Mouse (Mus musculus) embryonic facial prominence, embryonic 12.5 days (tissue): ENCODE results near the gene Rbp4. TPM values are rescaled to one million over a fixed set of nuclear protein-coding genes. Genes with fewer than 3 reads are reported as not detected.

Source experiments
- ATAC-seq: fragments of 200-750 bp; cut with Nextera tagmentation; 2 replicates; pipeline ENCODE4 v1.8.0; 2017; ENCODE audit not compliant: insufficient number of reproducible peaks, insufficient read depth, low FRiP score, low TSS enrichment
- H3K27ac ChIP-seq: fragments of 300-500 bp; sonication (generic); 2 replicates; pipeline ENCODE4 v1.5.1; 2016; ENCODE audit warnings: mild to moderate bottlenecking
- H3K27me3 ChIP-seq: fragments of 300-500 bp; sonication (generic); 2 replicates; pipeline ENCODE4 v1.6.1; 2016; ENCODE audit warnings: mild to moderate bottlenecking, moderate library complexity
- H3K36me3 ChIP-seq: fragments of 300-500 bp; sonication (generic); 2 replicates; pipeline ENCODE4 v1.6.1; 2016; ENCODE audit warnings: mild to moderate bottlenecking
- H3K4me1 ChIP-seq: fragments of 300-500 bp; sonication (generic); 2 replicates; pipeline ENCODE4 v1.6.1; 2016
- H3K4me2 ChIP-seq: fragments of 300-500 bp; sonication (generic); replicated peaks from 2 replicates; pipeline ENCODE4 v1.6.1; 2016; ENCODE audit warnings: mild to moderate bottlenecking, moderate library complexity
- H3K4me3 ChIP-seq: fragments of 300-500 bp; sonication (generic); 2 replicates; pipeline ENCODE4 v1.5.1; 2016; ENCODE audit warnings: mild to moderate bottlenecking
- H3K9ac ChIP-seq: fragments of 300-500 bp; sonication (generic); 2 replicates; pipeline ENCODE4 v1.6.1; 2016; ENCODE audit warnings: mild to moderate bottlenecking, moderate library complexity
- H3K9me3 ChIP-seq: fragments of 300-500 bp; sonication (generic); 2 replicates; pipeline ENCODE4 v1.6.1; 2016; ENCODE audit warnings: mild to moderate bottlenecking, moderate library complexity
- WGBS: fragments of 180-500 bp; shearing (Covaris S2); methylation state at CpG from one replicate; pipeline ENCODE4 v1.1.7; 2016; 5-methylcytosine and 5-hydroxymethylcytosine counted together
- polyA plus RNA-seq: library from polyadenylated mRNA; unstranded; fragments of >200 nt; fragmentation: Nextera tagmentation; extraction: Ambion mirVana; gene quantifications from 2 replicates; pipeline ENCODE4 v1.2.1, GENCODE M21; 2016

The Rbp4 gene
- polyA plus RNA-seq, 1 experiment from 2014 or later = 2.5 TPM

- WGBS = 57% methylated on average over 11 of the region's 11 CpGs
Measured at GRCm38 (mm10) chr19:38086948-38087551, 38.0 kb downstream of the Rbp4 start.

GRCm38 (mm10) chr19:38085841-38086240 lies 39.2 kb downstream of the Rbp4 start:
- H3K9ac ChIP-seq = no peak overlapping the region
- 84% methylated on average over 4 of the region's 4 CpGs for WGBS

More at GRCm38 (mm10) chr19:38086948-38087551, 38.0 kb downstream of the Rbp4 start:
- Histone ChIP-seq H3K4me2 (no peak overlapping the region), H3K27me3 (no peaks in the 10 kb centered on the region; the same call in 1 of the 2 replicates), H3K36me3 (no peaks in the 10 kb centered on the region), H3K27ac (no peak overlapping the region), H3K4me1 (no peaks in the 10 kb centered on the region), H3K9me3 (no peaks in the 10 kb centered on the region), H3K9ac (no peak overlapping the region), H3K4me3 (no peak overlapping the region)
- ATAC-seq = no peak

GRCm38 (mm10) chr19:38082931-38083525 lies 42.1 kb downstream of the Rbp4 start:
- Histone ChIP-seq H3K9me3 (no peaks in the 10 kb centered on the region), H3K27ac (no peak overlapping the region), H3K4me1 (no peaks in the 10 kb centered on the region), H3K36me3 (no peaks in the 10 kb centered on the region), H3K4me2 (no peak overlapping the region), H3K27me3 (no peaks in the 10 kb centered on the region), H3K4me3 (no peak overlapping the region), H3K9ac (no peak overlapping the region)
- no peak for ATAC-seq
- 68% methylated on average over 5 of the region's 5 CpGs for WGBS

More at GRCm38 (mm10) chr19:38085841-38086240, 39.2 kb downstream of the Rbp4 start:
- no peaks in the 10 kb centered on the region for H3K4me1 ChIP-seq
- ATAC-seq = no peak
- H3K36me3 ChIP-seq = no peaks in the 10 kb centered on the region
- no peak overlapping the region for H3K27ac ChIP-seq
- no peaks in the 10 kb centered on the region for H3K9me3 ChIP-seq
- no peaks in the 10 kb centered on the region; the same call in 1 of the 2 replicates for H3K27me3 ChIP-seq
- no peak overlapping the region for H3K4me3 ChIP-seq
- no peak overlapping the region for H3K4me2 ChIP-seq

- no peaks in the 10 kb centered on the region for H3K27me3 ChIP-seq
- H3K9ac ChIP-seq = no peak overlapping the region
- no peaks in the 10 kb centered on the region for H3K4me1 ChIP-seq
- no peak overlapping the region for H3K4me3 ChIP-seq
- 80% methylated on average over 3 of the region's 3 CpGs for WGBS
- H3K27ac ChIP-seq = no peak overlapping the region
- no peaks in the 10 kb centered on the region for H3K36me3 ChIP-seq
- H3K4me2 ChIP-seq = no peak overlapping the region
- no peak for ATAC-seq
- H3K9me3 ChIP-seq = no peaks in the 10 kb centered on the region
Measured at GRCm38 (mm10) chr19:38081361-38081760, 43.7 kb downstream of the Rbp4 start.

- 58% methylated on average over 3 of the region's 3 CpGs for WGBS
- H3K9me3 ChIP-seq = no peaks in the 10 kb centered on the region
- H3K27ac ChIP-seq = no peak overlapping the region
- no peak overlapping the region for H3K9ac ChIP-seq
- no peak overlapping the region for H3K4me3 ChIP-seq
- no peaks in the 10 kb centered on the region for H3K27me3 ChIP-seq
- H3K36me3 ChIP-seq = peaks cover 7% of the 10 kb centered on the region; the same call in 1 of the 2 replicates
- ATAC-seq = no peak
- no peak overlapping the region for H3K4me2 ChIP-seq
- H3K4me1 ChIP-seq = no peaks in the 10 kb centered on the region
Measured at GRCm38 (mm10) chr19:38077851-38078540, 47.1 kb downstream of the Rbp4 start.

GRCm38 (mm10) chr19:38076251-38076650 lies 48.8 kb downstream of the Rbp4 start:
- Histone ChIP-seq H3K27ac (no peak overlapping the region), H3K4me2 (no peak overlapping the region), H3K9me3 (no peaks in the 10 kb centered on the region), H3K36me3 (peaks cover 19% of the 10 kb centered on the region), H3K4me3 (no peak overlapping the region), H3K4me1 (no peaks in the 10 kb centered on the region), H3K27me3 (no peaks in the 10 kb centered on the region), H3K9ac (no peak overlapping the region)
- WGBS = 78% methylated on average over 2 of the region's 2 CpGs
- no peak for ATAC-seq

- 81% methylated on average over 11 of the region's 11 CpGs for WGBS
- no peaks in the 10 kb centered on the region for H3K4me1 ChIP-seq
- no peaks in the 10 kb centered on the region for H3K27me3 ChIP-seq
- H3K4me3 ChIP-seq = no peak overlapping the region
- ATAC-seq = no peak
- no peaks in the 10 kb centered on the region for H3K9me3 ChIP-seq
- no peak overlapping the region for H3K4me2 ChIP-seq
- peaks cover 31% of the 10 kb centered on the region for H3K36me3 ChIP-seq
- no peak overlapping the region for H3K9ac ChIP-seq
- no peak overlapping the region for H3K27ac ChIP-seq
Measured at GRCm38 (mm10) chr19:38075051-38075450, 50.0 kb downstream of the Rbp4 start.

- H3K36me3 ChIP-seq = peaks cover 43% of the 10 kb centered on the region
- H3K4me1 ChIP-seq = no peaks in the 10 kb centered on the region
- H3K9me3 ChIP-seq = no peaks in the 10 kb centered on the region
- ATAC-seq = no peak
- H3K27ac ChIP-seq = no peak overlapping the region
- H3K27me3 ChIP-seq = no peaks in the 10 kb centered on the region
- H3K4me3 ChIP-seq = no peak overlapping the region
- 95% methylated on average over 5 of the region's 5 CpGs for WGBS
- H3K4me2 ChIP-seq = no peak overlapping the region
- no peak overlapping the region for H3K9ac ChIP-seq
Measured at GRCm38 (mm10) chr19:38073226-38073625, 51.9 kb downstream of the Rbp4 start.

Other genes with a start within 250 kb of the Rbp4 start
- 13.5 and 15.0 TPM in 2 replicates for gene Myof, start 81.7 kb downstream of the Rbp4 start, polyA plus RNA-seq
- 23.8 and 26.7 TPM in 2 replicates for gene Cep55, start 70.3 kb downstream of the Rbp4 start, polyA plus RNA-seq
- gene Ffar4, start 28.2 kb downstream of the Rbp4 start, polyA plus RNA-seq = not detected in 2 replicates
- not detected in 2 replicates for gene Pde6c, start 7.5 kb upstream of the Rbp4 start, polyA plus RNA-seq
- gene Fra10ac1, start 98.9 kb upstream of the Rbp4 start, polyA plus RNA-seq = 48.3 and 49.3 TPM in 2 replicates
- gene Lgi1, start 139.3 kb upstream of the Rbp4 start, polyA plus RNA-seq = 1.7 and 2.3 TPM in 2 replicates